Mouse (Mus musculus): ENCODE measurements at regions not wholly inside any gene's neighbourhood (a gene's known extent, or its start where the extent isn't known, plus 50 kb on each side); places are given as distances from the start of the nearest gene placed in this dataset.

GRCm38 (mm10) chr12:79880751-79881261, 232.0 kb downstream of the Zfp36l1 start:
- intact Hi-C loops (cut with DNase I) = no loop called here
- peak in 1 of 2 experiments; percentile 47 for DNase-seq (ENCODE audit: extremely low spot score in 1 of 2, low spot score in 2 of 2)

- peak in 1 of 2 experiments; percentile 8 for DNase-seq (ENCODE audit: extremely low spot score in 1 of 2, low spot score in 2 of 2)
- intact Hi-C loops (cut with DNase I) = no loop called here
Observed at GRCm38 (mm10) chr12:79880346-79880745, 232.5 kb downstream of the Zfp36l1 start.

GRCm38 (mm10) chr12:79879918-79880273, 232.9 kb downstream of the Zfp36l1 start:
- DNase-seq (ENCODE audit: extremely low spot score in 1 of 2, low spot score in 2 of 2) = peak in 1 of 2 experiments; percentile 23
- intact Hi-C loops (cut with DNase I) = no loop called here

- intact Hi-C loops (cut with DNase I) = no loop called here
- DNase-seq (ENCODE audit: extremely low spot score in 1 of 2, low spot score in 2 of 2) = peak in 1 of 2 experiments; percentile 28
Observed at GRCm38 (mm10) chr12:79879093-79879917, 233.5 kb downstream of the Zfp36l1 start.

- peak in 1 of 2 experiments; percentile 9 for DNase-seq (ENCODE audit: extremely low spot score in 1 of 2, low spot score in 2 of 2)
- intact Hi-C loops (cut with DNase I) = no loop called here
Observed at GRCm38 (mm10) chr12:79878766-79879092, 234.1 kb downstream of the Zfp36l1 start.

GRCm38 (mm10) chr12:79878163-79878562, 234.7 kb downstream of the Zfp36l1 start:
- intact Hi-C loops (cut with DNase I) = no loop called here
- DNase-seq (ENCODE audit: extremely low spot score in 1 of 2, low spot score in 2 of 2) = peak in 1 of 2 experiments; percentile 10

- intact Hi-C loops (cut with DNase I) = no loop called here
- DNase-seq (ENCODE audit: extremely low spot score in 1 of 2, low spot score in 2 of 2) = no peak
Observed at GRCm38 (mm10) chr12:79874333-79874732, 238.5 kb downstream of the Zfp36l1 start.

- intact Hi-C loops (cut with DNase I) = no loop called here
- no peak for DNase-seq (ENCODE audit: extremely low spot score in 1 of 2, low spot score in 2 of 2)
Observed at GRCm38 (mm10) chr12:79865179-79865552, 247.6 kb downstream of the Zfp36l1 start.

- intact Hi-C loops (cut with DNase I) = no loop called here
Observed at GRCm38 (mm10) chr12:79864346-79865178, 248.3 kb downstream of the Zfp36l1 start.

More at GRCm38 (mm10) chr12:79864346-79865178, 248.3 kb downstream of the Zfp36l1 start:
- DNase-seq (ENCODE audit: extremely low spot score in 1 of 2, low spot score in 2 of 2) = no peak

Measured in left cerebral cortex, postnatal 10 days (tissue).